ENCODE assay signal across 18 mouse cellular contexts in the genomic region with DNA sequence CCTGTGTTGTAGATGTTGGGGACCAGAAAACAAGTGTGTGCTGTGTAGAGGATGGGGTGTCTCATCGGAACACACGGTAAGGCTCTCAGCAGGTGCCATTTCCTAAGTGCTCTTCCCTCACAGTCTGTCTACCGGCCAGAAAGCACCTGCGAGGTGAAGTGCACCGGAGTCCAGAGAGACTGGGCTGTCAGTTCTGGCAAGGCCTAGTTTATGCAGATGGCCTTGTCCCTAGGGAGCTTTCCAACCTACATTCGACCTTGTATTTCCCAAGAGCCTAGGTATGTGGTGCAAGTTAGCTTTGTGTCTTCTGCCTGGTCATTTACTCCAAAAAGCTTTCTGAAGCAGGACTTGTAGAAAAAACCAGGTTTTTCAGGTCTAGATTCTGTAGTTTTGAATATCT. TPM values are rescaled to one million over a fixed set of nuclear protein-coding genes. Genes with fewer than 3 reads are reported as not detected.
DNase-seq lines count a peak whose midpoint lies in the region; ATAC-seq and TF ChIP-seq lines count a peak whose summit lies in the region.
"Had no signal": no experiment of that assay in that cellular context is flagged by ENCODE, and none has a peak within 500 bp of the region (broad histone marks: within the 10 kb centered on the region; RNA-seq: fewer than 3 reads in every experiment).

No protein-coding gene starts in this region.

- intact Hi-C loops in heart, postnatal 36 days (cut with DNase I) = no loop called here

- H3K4me3 ChIP-seq in liver, adult 2 months (ENCODE audit: insufficient read depth, low read depth, low read length) = no peak overlapping the region
- no peak overlapping the region for H3K4me3 ChIP-seq in liver, embryonic 11.5 days (ENCODE audit: low read depth, low read length)
- H3K4me3 ChIP-seq: embryonic facial prominence, embryonic 10.5 days; embryonic facial prominence, embryonic 12.5 days; forebrain, embryonic 10.5 days; forebrain, embryonic 12.5 days had no signal

- TF ChIP-seq CTCF in liver, adult 2 months (IDR thresholded peaks at IDR 0.05; ENCODE audit: low read depth, low read length) = no peak

- peaks cover 80% of the 10 kb centered on the region for H3K36me3 ChIP-seq in liver, adult 2 months (ENCODE audit: control insufficient read depth, insufficient read depth, low read length)
- H3K36me3 ChIP-seq in liver, embryonic 11.5 days (ENCODE audit: control insufficient read depth, insufficient read depth, low read length) = peaks cover 78% of the 10 kb centered on the region

- no peak for TF ChIP-seq POLR2A in liver, adult 2 months (IDR thresholded peaks at IDR 0.05; ENCODE audit: extremely low read depth, insufficient read depth, low read length)

- H3K4me1 ChIP-seq in liver, adult 2 months (ENCODE audit: control insufficient read depth, insufficient read depth, low read length) = no peaks in the 10 kb centered on the region
- no peaks in the 10 kb centered on the region for H3K4me1 ChIP-seq in liver, embryonic 11.5 days (replicated peaks; ENCODE audit: control insufficient read depth, insufficient read depth, low read length)
- H3K4me1 ChIP-seq: embryonic facial prominence, embryonic 10.5 days; embryonic facial prominence, embryonic 12.5 days; forebrain, embryonic 10.5 days; forebrain, embryonic 12.5 days had no signal

- H3K27me3 ChIP-seq in liver, adult 2 months (ENCODE audit: control insufficient read depth, insufficient read depth, low read length) = no peaks in the 10 kb centered on the region
- no peaks in the 10 kb centered on the region for H3K27me3 ChIP-seq in liver, embryonic 11.5 days (replicated peaks; ENCODE audit: control insufficient read depth, insufficient read depth, low read length)
- H3K27me3 ChIP-seq: embryonic facial prominence, embryonic 12.5 days; forebrain, embryonic 12.5 days had no signal

- no peaks in the 10 kb centered on the region for H3K9me3 ChIP-seq in liver, embryonic 11.5 days (ENCODE audit: control insufficient read depth, low read length)
- H3K9me3 ChIP-seq: embryonic facial prominence, embryonic 10.5 days; embryonic facial prominence, embryonic 12.5 days; forebrain, embryonic 10.5 days; forebrain, embryonic 12.5 days had no signal

- ATAC-seq in liver, embryonic 11.5 days (replicated peaks; ENCODE audit: low FRiP score) = no peak
- ATAC-seq: forebrain, embryonic 14.5 days; forebrain, embryonic 16.5 days had no signal

- peaks cover 2% of the 10 kb centered on the region; the same call in 1 of the 2 replicates for H3K79me2 ChIP-seq in liver, adult 2 months (ENCODE audit: control insufficient read depth, insufficient read depth, low read length)

- no peak overlapping the region for H3K9ac ChIP-seq in liver, adult 2 months (ENCODE audit: low read depth, low read length)
- no peak overlapping the region for H3K9ac ChIP-seq in liver, embryonic 11.5 days (ENCODE audit: low read depth, low read length)
- H3K9ac ChIP-seq: embryonic facial prominence, embryonic 12.5 days; forebrain, embryonic 12.5 days had no signal

- DNase-seq in cerebellum, adult 11-12 months = peak; percentile 38
- no peak for DNase-seq in cerebellum, adult 9-10 months
- peak; percentile 63 for DNase-seq in liver, adult 2 months (ENCODE audit: extremely low read depth, low read depth, low spot score)
- no peak for DNase-seq in liver, embryonic 11.5 days (ENCODE audit: low spot score)
- DNase-seq in fat pad, adult 2 months (ENCODE audit: extremely low read depth, low read depth, low spot score) = peak; percentile 36
- no peak for DNase-seq in heart, postnatal 36 days
- DNase-seq: adrenal gland, adult 2 months; adrenal gland, postnatal 10 days; adrenal gland, postnatal 25 days; cerebellum, adult 8-10 months had no signal

- H3K4me2 ChIP-seq in liver, embryonic 11.5 days = no peak overlapping the region
- H3K4me2 ChIP-seq: embryonic facial prominence, embryonic 12.5 days; forebrain, embryonic 12.5 days had no signal

- no peak overlapping the region for H3K27ac ChIP-seq in liver, adult 2 months (replicated peaks; ENCODE audit: insufficient read depth, low read depth, low read length)
- no peak overlapping the region for H3K27ac ChIP-seq in liver, embryonic 11.5 days (ENCODE audit: low read depth, low read length)
- H3K27ac ChIP-seq: embryonic facial prominence, embryonic 10.5 days; embryonic facial prominence, embryonic 12.5 days; forebrain, embryonic 10.5 days; forebrain, embryonic 12.5 days had no signal

- WGBS in liver, adult 2 months = 75% methylated on average over 6 of the region's 6 CpGs
- 93% methylated on average over 6 of the region's 6 CpGs for WGBS in liver, embryonic 11.5 days

RNA-seq across cellular contexts. Expression of a gene that starts 9.1 kb away (rescaled TPM):
- 35.6 and 37.3 TPM in 2 replicates for total RNA-seq in liver, adult 2 months (2014; rRNA removed)
- 10.5 and 11.3 TPM in 2 replicates for polyA plus RNA-seq in liver, adult 2 months (2012; rRNA removed)
- polyA plus RNA-seq in liver, embryonic 11.5 days (2014; fragmentation: Nextera tagmentation; extraction: Ambion mirVana) = 46.7 and 56.3 TPM in 2 replicates
- 10 to 100 TPM; 39.9 to 42.2 TPM for total RNA-seq in heart, postnatal 36 days (2021)

RNA-seq across cellular contexts. Expression of a gene that starts 19.2 kb away (rescaled TPM):
- 91.5 and 106 TPM in 2 replicates for total RNA-seq in liver, adult 2 months (2014; rRNA removed)
- polyA plus RNA-seq in liver, adult 2 months (2012; rRNA removed) = 35.8 and 40.8 TPM in 2 replicates
- 151 and 162 TPM in 2 replicates for polyA plus RNA-seq in liver, embryonic 11.5 days (2014; fragmentation: Nextera tagmentation; extraction: Ambion mirVana)
- total RNA-seq in heart, postnatal 36 days (2021) = 10 to 100 TPM; 81.1 to 91.9 TPM

RNA-seq across cellular contexts. Expression of a gene that starts 21.4 kb away (rescaled TPM):
- 7.7 and 11.5 TPM in 2 replicates for total RNA-seq in liver, adult 2 months (2014; rRNA removed)
- 3.1 and 8.2 TPM in 2 replicates for polyA plus RNA-seq in liver, adult 2 months (2012; rRNA removed)
- 1.0 and 1.1 TPM in 2 replicates for polyA plus RNA-seq in liver, embryonic 11.5 days (2014; fragmentation: Nextera tagmentation; extraction: Ambion mirVana)
- total RNA-seq in heart, postnatal 36 days (2021) = not detected

RNA-seq across cellular contexts. Expression of a gene that starts 21.5 kb away (rescaled TPM):
- 48.1 and 73.5 TPM in 2 replicates for total RNA-seq in liver, adult 2 months (2014; rRNA removed)
- polyA plus RNA-seq in liver, adult 2 months (2012; rRNA removed) = 66.2 and 75.5 TPM in 2 replicates
- 0.15 and 0.22 TPM in 2 replicates for polyA plus RNA-seq in liver, embryonic 11.5 days (2014; fragmentation: Nextera tagmentation; extraction: Ambion mirVana)
- under 1 TPM; 0.35 to 0.56 TPM for total RNA-seq in heart, postnatal 36 days (2021)
- total RNA-seq: MEL had no signal
- polyA plus RNA-seq: C2C12; forebrain, embryonic 10.5 days; forebrain, embryonic 14.5 days had no signal

Comparison
In these comparisons a context has a peak if more than half of its experiments do, and no peak if none do; other contexts are left out.
1. DNase-seq: peak in cerebellum, adult 11-12 months (single experiment), liver, adult 2 months (single experiment) and fat pad, adult 2 months (single experiment); none in cerebellum, adult 9-10 months (single experiment), liver, embryonic 11.5 days (single experiment) and heart, postnatal 36 days (0 of 2).